Mouse (Mus musculus): ENCODE data around the gene Adamtsl2.

The Adamtsl2 gene

GRCm38 (mm10) chr2:27074804-27075203 lies 4.4 kb upstream of the Adamtsl2 start:
- CTCF ChIA-PET, result no interaction called here

- CTCF ChIA-PET, result interaction anchor here (1.3 kb wide), 1 partner anchor 161 kb away, joined by 6 read pairs; no protein-coding TSS in a partner anchor
Measured at GRCm38 (mm10) chr2:27075485-27075884, 3.7 kb upstream of the Adamtsl2 start.

- CTCF ChIA-PET, result no interaction called here
Measured at GRCm38 (mm10) chr2:27077655-27078244, 1.4 kb upstream of the Adamtsl2 start.

- CTCF ChIA-PET, result no interaction called here
Measured at GRCm38 (mm10) chr2:27078312-27078711, 867 bp upstream of the Adamtsl2 start.

GRCm38 (mm10) chr2:27079649-27080048 lies 470 bp downstream of the Adamtsl2 start:
- CTCF ChIA-PET, result interaction anchor here (0.8 kb wide), 1 partner anchor 47 kb away, joined by 4 read pairs; no protein-coding TSS in a partner anchor

- CTCF ChIA-PET, result interaction anchor here (0.6 kb wide), 1 partner anchor 363 kb away, joined by 3 read pairs; no protein-coding TSS in a partner anchor
Measured at GRCm38 (mm10) chr2:27083761-27084475, 4.7 kb downstream of the Adamtsl2 start.

GRCm38 (mm10) chr2:27084963-27085362 lies 5.8 kb downstream of the Adamtsl2 start:
- CTCF ChIA-PET, result no interaction called here

- CTCF ChIA-PET, result no interaction called here
Measured at GRCm38 (mm10) chr2:27085801-27086200, 6.6 kb downstream of the Adamtsl2 start.

GRCm38 (mm10) chr2:27086483-27087010 lies 7.4 kb downstream of the Adamtsl2 start:
- CTCF ChIA-PET, result no interaction called here

GRCm38 (mm10) chr2:27087581-27087980 lies 8.4 kb downstream of the Adamtsl2 start:
- CTCF ChIA-PET, result no interaction called here

GRCm38 (mm10) chr2:27088071-27088644 lies 9.0 kb downstream of the Adamtsl2 start:
- CTCF ChIA-PET, result no interaction called here

- CTCF ChIA-PET, result no interaction called here
Measured at GRCm38 (mm10) chr2:27088700-27089099, 9.5 kb downstream of the Adamtsl2 start.

GRCm38 (mm10) chr2:27089238-27089637 lies 10.1 kb downstream of the Adamtsl2 start:
- CTCF ChIA-PET, result no interaction called here

GRCm38 (mm10) chr2:27095178-27095577 lies 16.0 kb downstream of the Adamtsl2 start:
- CTCF ChIA-PET, result no interaction called here

- CTCF ChIA-PET, result no interaction called here
Measured at GRCm38 (mm10) chr2:27096341-27096981, 17.3 kb downstream of the Adamtsl2 start.

- CTCF ChIA-PET, result no interaction called here
Measured at GRCm38 (mm10) chr2:27097241-27097656, 18.1 kb downstream of the Adamtsl2 start.

- CTCF ChIA-PET, result no interaction called here
Measured at GRCm38 (mm10) chr2:27097776-27098175, 18.6 kb downstream of the Adamtsl2 start.

GRCm38 (mm10) chr2:27103554-27103953 lies 24.4 kb downstream of the Adamtsl2 start:
- CTCF ChIA-PET, result no interaction called here

- CTCF ChIA-PET, result no interaction called here
Measured at GRCm38 (mm10) chr2:27106816-27107215, 27.6 kb downstream of the Adamtsl2 start.

- CTCF ChIA-PET, result no interaction called here
Measured at GRCm38 (mm10) chr2:27108144-27108543, 29.0 kb downstream of the Adamtsl2 start.

- CTCF ChIA-PET, result no interaction called here
Measured at GRCm38 (mm10) chr2:27109052-27109451, 29.9 kb downstream of the Adamtsl2 start.

GRCm38 (mm10) chr2:27112585-27112984 lies 33.4 kb downstream of the Adamtsl2 start:
- CTCF ChIA-PET, result no interaction called here

Data from spleen, embryonic (tissue).